Mouse (Mus musculus): Measurements from ENCODE around the gene Ptrh2. TPM values are rescaled to one million over a fixed set of nuclear protein-coding genes. Genes with fewer than 3 reads are reported as not detected.

The Ptrh2 gene
- polyA plus RNA-seq, 1 experiment from 2014 or later: 38.5 TPM

- WGBS: 98% methylated on average over 1 of the region's 1 CpGs
These were observed 55.2 kb downstream of the Ptrh2 start for GRCm38 (mm10) chr11:86738956-86739355.

GRCm38 (mm10) chr11:86739470-86739869, 55.7 kb downstream of the Ptrh2 start:
- H3K9ac ChIP-seq (replicated peaks): no peak overlapping the region
- H3K4me2 ChIP-seq (replicated peaks): no peak overlapping the region
- H3K4me1 ChIP-seq (replicated peaks): no peaks in the 10 kb centered on the region; the same call in 1 of the 2 replicates
- no peaks in the 10 kb centered on the region for H3K9me3 ChIP-seq
- H3K36me3 ChIP-seq: 0 out of 2 replicates have a peak, but pooled peaks cover 4% of the 10 kb centered on the region
- no peak overlapping the region for H3K4me3 ChIP-seq (replicated peaks)
- no peaks in the 10 kb centered on the region for H3K27me3 ChIP-seq
- 95% methylated on average over 2 of the region's 2 CpGs for WGBS
- ATAC-seq: no peak
- H3K27ac ChIP-seq: no peak overlapping the region

More at GRCm38 (mm10) chr11:86738956-86739355, 55.2 kb downstream of the Ptrh2 start:
- Histone ChIP-seq H3K36me3 (0 out of 2 replicates have a peak, but pooled peaks cover 4% of the 10 kb centered on the region), H3K9me3 (no peaks in the 10 kb centered on the region), H3K27ac (no peak overlapping the region), H3K4me1 (replicated peaks) (no peaks in the 10 kb centered on the region; the same call in 1 of the 2 replicates), H3K4me2 (replicated peaks) (no peak overlapping the region), H3K9ac (replicated peaks) (no peak overlapping the region), H3K4me3 (replicated peaks) (no peak overlapping the region), H3K27me3 (no peaks in the 10 kb centered on the region)
- no peak for ATAC-seq

- ATAC-seq: no peak
These were observed 57.7 kb downstream of the Ptrh2 start for GRCm38 (mm10) chr11:86741505-86741904.

More at GRCm38 (mm10) chr11:86741505-86741904, 57.7 kb downstream of the Ptrh2 start:
- Histone ChIP-seq H3K27ac (no peak overlapping the region), H3K36me3 (no peaks in the 10 kb centered on the region), H3K9ac (replicated peaks) (no peak overlapping the region), H3K27me3 (no peaks in the 10 kb centered on the region), H3K4me1 (replicated peaks) (0 out of 2 replicates have a peak, but pooled peaks cover 5% of the 10 kb centered on the region), H3K4me2 (replicated peaks) (no peak overlapping the region), H3K9me3 (no peaks in the 10 kb centered on the region), H3K4me3 (replicated peaks) (no peak overlapping the region)
- 94% methylated on average over 5 of the region's 5 CpGs for WGBS

Other genes starting within 250 kb of the Ptrh2 start
- 15.0 and 19.0 TPM in 2 replicates for gene Rnft1, start 199.3 kb upstream of the Ptrh2 start, polyA plus RNA-seq (2015; fragmentation: Nextera tagmentation; extraction: Ambion mirVana)
- 56.9 and 63.2 TPM in 2 replicates for gene Rps6kb1, start 139.2 kb upstream of the Ptrh2 start, polyA plus RNA-seq (2015; fragmentation: Nextera tagmentation; extraction: Ambion mirVana)
- 6.2 and 7.9 TPM in 2 replicates for gene Tubd1, start 139.0 kb upstream of the Ptrh2 start, polyA plus RNA-seq (2015; fragmentation: Nextera tagmentation; extraction: Ambion mirVana)
- 93.5 and 102 TPM in 2 replicates for gene Vmp1, start 149 bp upstream of the Ptrh2 start, polyA plus RNA-seq (2015; fragmentation: Nextera tagmentation; extraction: Ambion mirVana)
- gene Cltc, start 73.6 kb downstream of the Ptrh2 start, polyA plus RNA-seq (2015; fragmentation: Nextera tagmentation; extraction: Ambion mirVana): 142 and 147 TPM in 2 replicates
- gene Dhx40, start 123.8 kb downstream of the Ptrh2 start, polyA plus RNA-seq (2015; fragmentation: Nextera tagmentation; extraction: Ambion mirVana): 34.2 and 35.4 TPM in 2 replicates

All from midbrain, embryonic 13.5 days (tissue).